Mouse (Mus musculus): ENCODE measurements around the gene Clmp. TPM values are rescaled to one million over a fixed set of nuclear protein-coding genes. Genes with fewer than 3 reads are reported as not detected.

The Clmp gene
- polyA plus RNA-seq, 1 experiment from 2014 or later, result 72.3 TPM

GRCm38 (mm10) chr9:40694284-40694683 lies 8.5 kb downstream of the Clmp start:
- DNase-seq (ENCODE audit: low spot score), result peak; percentile 47
- Histone ChIP-seq H3K4me3 (ENCODE audit: low read depth, low read length) (no peak overlapping the region), H3K9me3 (replicated peaks; ENCODE audit: control insufficient read depth, low read length) (no peaks in the 10 kb centered on the region), H3K4me2 (ENCODE audit: low read depth, low read length) (no peak overlapping the region), H3K36me3 (replicated peaks; ENCODE audit: control insufficient read depth, insufficient read depth, low read depth, low read length) (no peaks in the 10 kb centered on the region; the same call in 1 of the 2 replicates), H3K9ac (replicated peaks; ENCODE audit: low read length) (no peak overlapping the region), H3K27me3 (ENCODE audit: control insufficient read depth, insufficient read depth, low read length) (no peaks in the 10 kb centered on the region), H3K4me1 (ENCODE audit: control insufficient read depth, insufficient read depth, low read length) (peaks cover 8% of the 10 kb centered on the region), H3K27ac (replicated peaks; ENCODE audit: low read depth, low read length) (peak overlapping the region; percentile 16; the same call in 1 of the 2 replicates)
- WGBS, result 42% methylated on average over 12 of the region's 12 CpGs
- ATAC-seq (replicated peaks; ENCODE audit: insufficient number of reproducible peaks, low FRiP score, low TSS enrichment, low read depth), result 0 out of 2 replicates have a peak, but pooled peaks have one; percentile 17

- peaks cover 8% of the 10 kb centered on the region for H3K4me1 ChIP-seq (ENCODE audit: control insufficient read depth, insufficient read depth, low read length)
- H3K36me3 ChIP-seq (replicated peaks; ENCODE audit: control insufficient read depth, insufficient read depth, low read depth, low read length), result no peaks in the 10 kb centered on the region; the same call in 1 of the 2 replicates
- no peaks in the 10 kb centered on the region for H3K27me3 ChIP-seq (ENCODE audit: control insufficient read depth, insufficient read depth, low read length)
- WGBS, result 90% methylated on average over 4 of the region's 4 CpGs
- H3K9me3 ChIP-seq (replicated peaks; ENCODE audit: control insufficient read depth, low read length), result no peaks in the 10 kb centered on the region
- ATAC-seq (replicated peaks; ENCODE audit: insufficient number of reproducible peaks, low FRiP score, low TSS enrichment, low read depth) (no peak), DNase-seq (ENCODE audit: low spot score) (no peak)
- H3K9ac ChIP-seq (replicated peaks; ENCODE audit: low read length), result no peak overlapping the region
- no peak overlapping the region for H3K4me2 ChIP-seq (ENCODE audit: low read depth, low read length)
- H3K4me3 ChIP-seq (ENCODE audit: low read depth, low read length), result no peak overlapping the region
- H3K27ac ChIP-seq (replicated peaks; ENCODE audit: low read depth, low read length), result no peak overlapping the region
Measured at GRCm38 (mm10) chr9:40696086-40696485, 10.3 kb downstream of the Clmp start.

GRCm38 (mm10) chr9:40699194-40699593 lies 13.4 kb downstream of the Clmp start:
- H3K27ac ChIP-seq (replicated peaks; ENCODE audit: low read depth, low read length), result no peak overlapping the region
- H3K9me3 ChIP-seq (replicated peaks; ENCODE audit: control insufficient read depth, low read length), result no peaks in the 10 kb centered on the region
- H3K4me2 ChIP-seq (ENCODE audit: low read depth, low read length), result no peak overlapping the region
- H3K4me3 ChIP-seq (ENCODE audit: low read depth, low read length), result no peak overlapping the region
- ATAC-seq (replicated peaks; ENCODE audit: insufficient number of reproducible peaks, low FRiP score, low TSS enrichment, low read depth) (no peak), DNase-seq (ENCODE audit: low spot score) (no peak)
- no peak overlapping the region for H3K9ac ChIP-seq (replicated peaks; ENCODE audit: low read length)
- peaks cover 2% of the 10 kb centered on the region; the same call in 1 of the 2 replicates for H3K4me1 ChIP-seq (ENCODE audit: control insufficient read depth, insufficient read depth, low read length)
- no peaks in the 10 kb centered on the region for H3K27me3 ChIP-seq (ENCODE audit: control insufficient read depth, insufficient read depth, low read length)
- no peaks in the 10 kb centered on the region; the same call in 1 of the 2 replicates for H3K36me3 ChIP-seq (replicated peaks; ENCODE audit: control insufficient read depth, insufficient read depth, low read depth, low read length)
- 94% methylated on average over 3 of the region's 3 CpGs for WGBS

GRCm38 (mm10) chr9:40700253-40700652 lies 14.5 kb downstream of the Clmp start:
- H3K27ac ChIP-seq (replicated peaks; ENCODE audit: low read depth, low read length), result no peak overlapping the region
- DNase-seq (ENCODE audit: low spot score) (no peak), ATAC-seq (replicated peaks; ENCODE audit: insufficient number of reproducible peaks, low FRiP score, low TSS enrichment, low read depth) (no peak)
- no peaks in the 10 kb centered on the region; the same call in 1 of the 2 replicates for H3K36me3 ChIP-seq (replicated peaks; ENCODE audit: control insufficient read depth, insufficient read depth, low read depth, low read length)
- H3K27me3 ChIP-seq (ENCODE audit: control insufficient read depth, insufficient read depth, low read length), result no peaks in the 10 kb centered on the region
- no peak overlapping the region for H3K4me3 ChIP-seq (ENCODE audit: low read depth, low read length)
- no peak overlapping the region for H3K4me2 ChIP-seq (ENCODE audit: low read depth, low read length)
- H3K9me3 ChIP-seq (replicated peaks; ENCODE audit: control insufficient read depth, low read length), result no peaks in the 10 kb centered on the region
- WGBS, result 86% methylated on average over 5 of the region's 5 CpGs
- no peaks in the 10 kb centered on the region for H3K4me1 ChIP-seq (ENCODE audit: control insufficient read depth, insufficient read depth, low read length)
- no peak overlapping the region for H3K9ac ChIP-seq (replicated peaks; ENCODE audit: low read length)

GRCm38 (mm10) chr9:40704364-40705276 lies 18.9 kb downstream of the Clmp start:
- DNase-seq (ENCODE audit: low spot score) (peak; percentile 50), ATAC-seq (replicated peaks; ENCODE audit: insufficient number of reproducible peaks, low FRiP score, low TSS enrichment, low read depth) (no peak)
- no peak overlapping the region for H3K4me3 ChIP-seq (ENCODE audit: low read depth, low read length)
- H3K9me3 ChIP-seq (replicated peaks; ENCODE audit: control insufficient read depth, low read length), result no peaks in the 10 kb centered on the region
- 32% methylated on average over 10 of the region's 10 CpGs for WGBS
- H3K4me2 ChIP-seq (ENCODE audit: low read depth, low read length), result no peak overlapping the region
- H3K27me3 ChIP-seq (ENCODE audit: control insufficient read depth, insufficient read depth, low read length), result no peaks in the 10 kb centered on the region
- no peaks in the 10 kb centered on the region for H3K4me1 ChIP-seq (ENCODE audit: control insufficient read depth, insufficient read depth, low read length)
- no peak overlapping the region for H3K27ac ChIP-seq (replicated peaks; ENCODE audit: low read depth, low read length)
- no peaks in the 10 kb centered on the region for H3K36me3 ChIP-seq (replicated peaks; ENCODE audit: control insufficient read depth, insufficient read depth, low read depth, low read length)
- no peak overlapping the region for H3K9ac ChIP-seq (replicated peaks; ENCODE audit: low read length)

GRCm38 (mm10) chr9:40708448-40709140 lies 22.8 kb downstream of the Clmp start:
- ATAC-seq (replicated peaks; ENCODE audit: insufficient number of reproducible peaks, low FRiP score, low TSS enrichment, low read depth) (no peak; the same call in 1 of the 2 replicates), DNase-seq (ENCODE audit: low spot score) (no peak)
- Histone ChIP-seq H3K4me1 (ENCODE audit: control insufficient read depth, insufficient read depth, low read length) (no peaks in the 10 kb centered on the region), H3K9me3 (replicated peaks; ENCODE audit: control insufficient read depth, low read length) (no peaks in the 10 kb centered on the region), H3K4me2 (ENCODE audit: low read depth, low read length) (no peak overlapping the region), H3K27me3 (ENCODE audit: control insufficient read depth, insufficient read depth, low read length) (no peaks in the 10 kb centered on the region), H3K4me3 (ENCODE audit: low read depth, low read length) (no peak overlapping the region), H3K36me3 (replicated peaks; ENCODE audit: control insufficient read depth, insufficient read depth, low read depth, low read length) (no peaks in the 10 kb centered on the region), H3K9ac (replicated peaks; ENCODE audit: low read length) (no peak overlapping the region), H3K27ac (replicated peaks; ENCODE audit: low read depth, low read length) (no peak overlapping the region)
- 69% methylated on average over 12 of the region's 12 CpGs for WGBS

- Histone ChIP-seq H3K4me2 (ENCODE audit: low read depth, low read length) (no peak overlapping the region), H3K27ac (replicated peaks; ENCODE audit: low read depth, low read length) (no peak overlapping the region), H3K9me3 (replicated peaks; ENCODE audit: control insufficient read depth, low read length) (no peaks in the 10 kb centered on the region), H3K36me3 (replicated peaks; ENCODE audit: control insufficient read depth, insufficient read depth, low read depth, low read length) (no peaks in the 10 kb centered on the region), H3K9ac (replicated peaks; ENCODE audit: low read length) (no peak overlapping the region), H3K4me1 (ENCODE audit: control insufficient read depth, insufficient read depth, low read length) (no peaks in the 10 kb centered on the region), H3K4me3 (ENCODE audit: low read depth, low read length) (no peak overlapping the region), H3K27me3 (ENCODE audit: control insufficient read depth, insufficient read depth, low read length) (no peaks in the 10 kb centered on the region)
- ATAC-seq (replicated peaks; ENCODE audit: insufficient number of reproducible peaks, low FRiP score, low TSS enrichment, low read depth), result no peak
- 79% methylated on average over 7 of the region's 7 CpGs for WGBS
- DNase-seq (ENCODE audit: low spot score), result no peak
Measured at GRCm38 (mm10) chr9:40709141-40709537, 23.4 kb downstream of the Clmp start.

GRCm38 (mm10) chr9:40709587-40709986 lies 23.8 kb downstream of the Clmp start:
- Histone ChIP-seq H3K4me1 (ENCODE audit: control insufficient read depth, insufficient read depth, low read length) (no peaks in the 10 kb centered on the region), H3K9me3 (replicated peaks; ENCODE audit: control insufficient read depth, low read length) (no peaks in the 10 kb centered on the region), H3K27ac (replicated peaks; ENCODE audit: low read depth, low read length) (no peak overlapping the region), H3K27me3 (ENCODE audit: control insufficient read depth, insufficient read depth, low read length) (no peaks in the 10 kb centered on the region), H3K9ac (replicated peaks; ENCODE audit: low read length) (no peak overlapping the region), H3K36me3 (replicated peaks; ENCODE audit: control insufficient read depth, insufficient read depth, low read depth, low read length) (no peaks in the 10 kb centered on the region), H3K4me3 (ENCODE audit: low read depth, low read length) (no peak overlapping the region), H3K4me2 (ENCODE audit: low read depth, low read length) (no peak overlapping the region)
- 78% methylated on average over 3 of the region's 3 CpGs for WGBS
- no peak for DNase-seq (ENCODE audit: low spot score)
- ATAC-seq (replicated peaks; ENCODE audit: insufficient number of reproducible peaks, low FRiP score, low TSS enrichment, low read depth), result no peak
